Mouse (Mus musculus) left cerebral cortex, postnatal 10 days (tissue): Measurements from ENCODE around the gene Aym1. TPM values are rescaled to one million over a fixed set of nuclear protein-coding genes. Genes with fewer than 3 reads are reported as not detected.
"Not testable (repeated sequence)": the region's sequence is repeated elsewhere in the genome, so short reads cannot be mapped to it uniquely, and the experiment has no call there.

Source experiments
- DNase-seq, 2 experiments: peaks; one replicate each; pipeline ENCODE4 v3.0.0; 2021 to 2022; ENCODE audit warnings: low spot score in 2 of 2, mixed read lengths in 1 of 2; ENCODE audit errors: extremely low spot score in 1 of 2
- intact Hi-C: fragments of 180-260 bp; cut with DNase I; formaldehyde crosslinking; loops from one replicate; pipeline ENCODE4 v1.15.1; 2025
- total RNA-seq, 2 experiments: library from RNA; stranded (reverse); gene quantifications; 2 replicates each; pipeline ENCODE4 v1.2.3; 2021

Aym1 gene
- total RNA-seq, 2 experiments from 2014 or later, result not detected

DNA sequence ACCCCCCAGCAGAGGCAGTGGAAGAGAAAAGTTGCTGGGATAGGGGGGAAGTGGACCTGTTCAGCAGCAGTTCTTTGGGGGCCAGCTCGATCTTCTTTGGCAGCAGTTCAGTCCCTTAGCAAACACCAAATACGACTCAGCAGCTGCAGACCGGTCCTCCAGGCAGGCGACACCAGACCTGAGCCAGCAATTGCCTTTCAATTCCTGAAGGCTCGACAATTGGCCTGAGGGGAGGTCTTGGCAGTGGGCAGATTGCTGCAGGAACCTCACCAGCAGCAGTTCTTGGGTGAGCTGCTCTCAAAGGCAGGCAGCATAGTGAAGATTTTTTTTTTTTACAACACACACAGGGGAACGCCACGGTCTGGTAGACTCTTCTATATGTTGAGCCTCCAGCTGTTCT, 7.3 kb upstream of the Aym1 start:
- peak in 1 of 2 experiments; percentile 13 for DNase-seq
- intact Hi-C loops, result no loop called here

DNA sequence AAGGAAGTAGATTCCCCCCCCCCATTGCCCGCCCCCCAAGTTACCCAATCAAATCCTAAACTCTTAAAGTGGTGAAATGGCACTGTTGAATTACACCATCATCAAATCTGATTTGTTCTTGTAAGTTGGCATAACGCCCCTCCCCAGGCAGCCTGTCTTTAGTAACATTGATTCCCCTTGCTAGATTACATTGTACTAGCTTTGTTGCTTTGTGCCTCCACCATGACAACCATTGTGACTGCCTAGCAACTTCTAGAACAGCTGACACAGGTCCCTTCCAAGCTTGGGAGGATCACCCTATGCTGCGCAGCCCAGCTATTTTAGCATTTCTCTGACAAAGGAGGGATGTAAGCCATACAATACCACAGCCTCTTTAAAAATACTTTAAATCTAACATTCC, 5.3 kb upstream of the Aym1 start:
- peak in 1 of 2 experiments; percentile 34 for DNase-seq
- intact Hi-C loops, result no loop called here

DNA sequence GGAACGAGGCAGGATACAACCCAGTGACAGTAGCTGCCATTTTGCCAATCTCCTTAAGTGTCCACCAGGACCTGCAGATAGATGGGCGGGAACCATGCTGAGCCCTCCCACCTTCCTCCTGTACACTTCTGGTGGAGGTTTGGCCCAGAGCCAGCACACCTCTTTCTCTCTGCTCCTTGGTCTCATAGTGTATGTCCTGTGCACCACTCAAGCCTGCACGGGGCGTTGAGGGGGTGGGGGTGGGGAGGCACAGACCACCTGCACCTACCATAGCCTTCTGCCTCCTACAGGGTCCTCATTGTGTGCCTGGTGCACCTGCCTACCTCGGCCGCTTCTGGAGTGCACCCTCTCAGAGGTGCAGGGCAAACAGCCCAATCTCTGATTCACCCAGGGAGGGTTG, 4.5 kb upstream of the Aym1 start:
- DNase-seq, result no peak
- intact Hi-C loops, result no loop called here

DNA sequence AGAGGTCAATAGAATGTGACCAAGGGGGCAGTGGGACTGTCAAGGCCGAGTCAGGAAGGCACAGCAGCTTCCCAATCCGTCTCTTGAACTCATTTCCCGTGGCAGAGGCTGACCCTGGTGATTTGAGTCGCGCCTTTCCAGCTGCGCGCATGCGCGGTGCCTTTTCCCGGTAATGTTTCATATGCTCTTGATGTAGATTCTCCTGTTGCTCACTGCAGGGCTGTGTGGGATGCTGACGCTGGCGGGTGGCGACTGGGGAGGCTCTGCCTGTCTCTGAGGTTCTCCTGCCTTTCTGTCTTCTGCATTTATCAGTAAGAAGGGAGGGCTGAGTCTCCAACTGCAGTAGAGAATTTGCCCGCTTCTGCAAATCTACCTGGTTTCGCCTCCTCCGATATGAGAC, 2.8 kb upstream of the Aym1 start:
- DNase-seq, result peak in 1 of 2 experiments; percentile 13
- intact Hi-C loops, result no loop called here

DNA sequence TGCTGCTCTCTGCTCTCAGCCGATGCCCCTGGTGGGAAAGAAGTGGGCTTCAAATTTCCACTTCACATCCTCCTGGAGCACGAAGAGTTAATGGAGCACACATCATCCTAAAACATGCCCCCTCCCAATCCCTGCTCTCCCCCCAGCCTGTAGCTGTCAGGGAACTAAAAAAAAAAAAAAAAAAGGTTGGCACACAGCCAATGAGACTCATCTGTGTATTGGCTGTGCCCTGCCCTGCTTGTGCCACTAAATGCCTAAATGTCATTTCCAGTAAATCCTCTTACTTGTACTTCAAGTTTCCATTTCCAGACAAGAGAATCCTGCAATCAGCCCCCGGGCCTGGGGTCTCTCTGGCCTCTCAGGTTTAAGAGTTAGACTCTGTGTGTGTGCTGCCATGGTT, 562 bp downstream of the Aym1 start:
- DNase-seq, result no peak
- intact Hi-C loops, result no loop called here

DNA sequence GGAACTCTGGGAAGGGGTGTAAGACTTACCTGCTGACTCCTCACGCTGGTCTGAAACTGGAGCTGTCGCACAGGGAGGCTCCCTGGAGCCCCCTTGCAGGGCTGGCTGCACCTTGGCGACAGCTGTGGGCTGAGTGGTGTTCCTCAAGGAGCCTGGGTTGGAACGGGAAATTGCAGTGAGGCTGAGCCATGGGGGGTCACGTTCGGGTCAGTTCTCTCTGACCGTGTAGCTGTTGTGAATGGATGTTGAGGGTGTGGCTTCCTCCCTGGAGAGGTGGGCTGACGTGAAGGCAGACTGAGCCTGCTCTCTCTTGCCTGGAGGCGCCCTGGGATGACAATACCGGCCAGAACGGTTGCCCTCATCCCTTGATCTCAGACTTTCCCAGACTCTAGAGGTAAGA, 1.7 kb downstream of the Aym1 start:
- DNase-seq, result no peak
- intact Hi-C loops, result no loop called here

DNA sequence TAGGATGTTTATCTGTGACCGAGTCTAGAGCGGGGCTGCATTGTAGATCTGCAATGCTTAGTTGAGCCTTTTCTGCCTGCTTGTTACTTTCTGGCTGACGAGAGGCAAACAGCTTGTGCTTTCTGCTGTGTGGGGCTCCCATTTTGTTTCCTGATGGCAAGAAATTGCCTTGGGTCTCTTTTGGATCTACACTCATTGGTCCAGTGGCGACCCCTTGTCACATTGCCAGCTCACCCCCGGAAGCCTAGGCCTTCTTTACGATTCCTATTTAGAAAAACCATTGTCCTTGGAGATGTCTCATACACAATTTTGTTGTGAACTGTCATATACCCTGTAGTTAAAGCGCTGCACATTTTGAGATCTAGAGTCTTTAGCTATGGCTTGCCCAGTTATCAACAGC, 4.2 kb downstream of the Aym1 start:
- intact Hi-C loops, result loop anchor here (10.0 kb wide), 1 partner anchor 454 kb away; no protein-coding TSS in a partner anchor
- DNase-seq, result no peak

DNA sequence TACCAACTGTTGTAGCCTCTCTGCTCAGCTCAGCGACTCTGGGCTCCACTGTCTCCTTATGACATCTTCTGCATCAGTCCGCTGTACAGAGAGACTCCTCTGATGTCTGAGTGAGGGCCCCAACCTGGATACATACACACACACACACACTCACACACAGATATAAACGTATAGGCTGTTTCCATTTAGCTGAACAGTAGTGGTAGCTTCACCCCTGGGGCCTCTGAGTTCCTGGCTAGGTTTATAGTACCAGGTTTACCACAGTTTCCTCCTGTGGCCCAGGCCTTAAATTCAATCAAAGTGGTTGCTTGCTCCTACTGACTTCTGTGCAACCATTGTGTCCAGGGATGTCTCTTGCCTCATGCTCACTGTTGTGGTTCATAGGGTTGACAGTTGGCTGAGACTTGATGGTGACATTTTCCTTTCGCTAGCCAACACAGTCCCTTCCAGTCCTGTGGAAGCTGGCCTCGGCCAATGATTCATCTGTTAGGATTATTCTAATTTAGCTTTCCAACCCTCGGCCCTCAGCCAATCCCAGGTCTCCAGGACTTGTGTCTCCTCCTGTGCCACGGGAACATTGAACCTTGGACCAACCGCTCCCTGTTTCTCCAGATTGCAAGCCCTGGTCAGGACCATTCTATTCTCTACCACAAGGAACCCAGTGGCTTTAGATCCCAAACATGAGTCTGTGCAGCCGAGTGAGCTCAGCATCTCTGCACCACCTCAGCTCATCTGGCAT, 5.3 kb downstream of the Aym1 start:
- DNase-seq, result no peak
- intact Hi-C loops, result loop anchor here (10.0 kb wide), 1 partner anchor 452 kb away; no protein-coding TSS in a partner anchor

DNA sequence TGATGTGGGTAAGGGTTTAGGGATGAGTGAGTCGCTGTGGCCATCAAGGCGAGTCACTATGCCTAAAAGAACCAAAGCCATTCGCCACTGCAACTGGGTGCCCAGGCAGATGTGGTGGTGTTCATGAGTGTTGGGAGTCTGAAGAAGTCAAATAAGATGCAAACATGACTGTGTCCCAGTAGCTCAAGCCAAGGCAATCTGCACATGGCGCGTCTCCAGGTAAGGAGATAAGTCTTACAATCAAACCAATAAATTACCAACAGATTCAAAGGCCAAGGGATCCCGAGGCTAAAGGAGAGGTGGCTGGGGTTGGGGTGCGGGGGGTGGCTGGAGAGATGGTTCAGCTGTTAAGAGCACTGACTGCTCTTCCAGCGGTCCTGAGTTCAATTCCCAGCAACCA, 6.1 kb downstream of the Aym1 start:
- no peak for DNase-seq
- intact Hi-C loops, result loop anchor here (10.0 kb wide), 1 partner anchor 452 kb away; no protein-coding TSS in a partner anchor

DNA sequence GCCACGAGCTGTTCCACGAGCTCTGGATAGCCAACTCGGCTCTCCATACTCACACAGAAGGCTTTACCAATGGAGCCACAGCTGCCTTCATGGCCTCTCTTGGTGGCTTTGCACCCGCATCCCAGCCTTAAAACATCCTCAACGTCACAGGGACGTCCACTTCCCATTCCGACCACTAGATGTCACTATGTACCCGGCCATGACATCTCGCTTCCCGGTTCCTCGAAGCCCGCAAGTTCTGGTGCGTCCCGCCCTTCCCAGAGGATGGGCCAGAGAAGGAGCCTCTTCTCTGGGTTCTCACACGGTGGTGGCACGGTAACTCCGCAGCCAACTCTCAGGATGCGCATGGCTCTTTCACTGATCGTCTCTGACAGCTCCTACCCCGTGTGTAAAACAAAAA, 8.8 kb downstream of the Aym1 start:
- intact Hi-C loops, result loop anchor here (2.0 to 10.0 kb wide), 3 partner anchors 359 to 449 kb away; partner anchors contain the start of gene 1700069L16Rik
- peak; percentile 79 to 81 for DNase-seq

DNA sequence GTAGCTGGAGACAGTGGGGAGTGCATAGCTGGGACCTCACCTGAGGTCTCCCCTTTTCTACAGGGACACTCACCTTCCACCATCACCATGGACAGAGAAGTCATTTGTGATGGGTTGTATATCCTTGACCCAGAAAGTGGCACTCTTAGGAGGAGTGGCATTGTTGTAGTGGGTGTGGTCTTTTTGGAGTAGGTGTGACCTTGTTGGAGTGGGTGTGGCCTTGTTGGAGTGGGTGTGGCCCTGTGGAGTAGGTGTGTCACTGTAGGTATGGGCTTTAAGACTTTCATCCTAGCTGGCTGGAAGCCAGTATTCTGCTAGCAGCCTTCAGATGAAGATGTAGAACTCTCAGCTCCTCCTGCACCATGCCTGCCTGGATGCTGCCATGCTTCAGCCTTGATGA, 10.6 kb downstream of the Aym1 start:
- not testable (repeated sequence) for DNase-seq
- intact Hi-C loops, result loop anchor here (2.0 to 10.0 kb wide), 3 partner anchors 357 to 447 kb away; partner anchors contain the start of gene 1700069L16Rik

DNA sequence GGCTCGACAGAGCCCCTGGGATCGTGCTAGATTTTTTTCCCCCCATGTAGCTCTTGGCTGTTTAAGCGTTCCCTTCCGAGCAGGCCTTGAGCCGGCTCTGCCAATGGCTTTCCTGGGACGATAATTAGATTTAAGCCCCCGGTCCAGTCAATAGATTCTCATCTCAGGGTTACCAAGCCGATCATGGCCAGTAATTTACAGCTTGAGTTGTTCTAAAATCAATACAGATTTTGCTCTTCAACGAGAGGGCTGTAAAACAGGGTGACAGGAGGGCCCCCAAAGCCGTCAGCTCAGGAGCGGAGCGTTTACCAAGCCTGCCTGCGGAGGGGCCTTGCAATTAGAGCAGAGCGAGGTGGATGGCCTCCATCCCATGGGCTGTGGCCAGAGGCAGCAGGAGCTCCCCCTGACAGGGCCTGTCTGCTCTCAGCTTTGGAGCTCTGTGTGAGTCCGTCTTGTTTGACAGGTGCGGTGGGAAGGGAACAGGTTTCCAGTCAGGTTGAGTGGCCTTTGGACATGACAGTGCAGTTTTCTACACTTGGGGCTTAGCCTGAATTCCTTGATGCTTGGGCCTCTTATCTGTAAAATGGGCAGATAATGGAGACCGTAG, 12.3 kb downstream of the Aym1 start:
- DNase-seq, result no peak
- intact Hi-C loops, result loop anchor here (10.0 kb wide), 1 partner anchor 445 kb away; no protein-coding TSS in a partner anchor

DNA sequence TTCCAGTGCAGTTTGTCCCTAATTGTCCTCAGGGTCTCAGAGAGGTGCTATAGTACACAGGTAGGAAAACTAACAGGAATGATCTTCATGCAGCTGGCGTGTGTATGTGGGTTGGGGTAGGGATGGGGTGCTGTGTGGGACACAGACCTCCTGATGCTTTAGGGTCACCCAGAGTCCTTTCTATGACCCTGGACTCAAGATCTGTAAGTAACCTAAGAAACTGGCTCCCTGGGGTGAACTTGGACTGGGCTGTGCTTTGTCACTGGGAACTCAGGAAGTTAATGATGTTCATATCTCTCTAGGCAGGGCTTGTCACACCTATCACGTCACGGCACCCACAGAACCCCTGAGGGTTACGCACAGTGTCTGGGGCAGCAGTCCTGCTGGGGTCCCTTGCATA, 15.4 kb downstream of the Aym1 start:
- intact Hi-C loops, result loop anchor here (5.0 to 10.0 kb wide), 3 partner anchors 95 to 210 kb away; no protein-coding TSS in a partner anchor
- no peak for DNase-seq

DNA sequence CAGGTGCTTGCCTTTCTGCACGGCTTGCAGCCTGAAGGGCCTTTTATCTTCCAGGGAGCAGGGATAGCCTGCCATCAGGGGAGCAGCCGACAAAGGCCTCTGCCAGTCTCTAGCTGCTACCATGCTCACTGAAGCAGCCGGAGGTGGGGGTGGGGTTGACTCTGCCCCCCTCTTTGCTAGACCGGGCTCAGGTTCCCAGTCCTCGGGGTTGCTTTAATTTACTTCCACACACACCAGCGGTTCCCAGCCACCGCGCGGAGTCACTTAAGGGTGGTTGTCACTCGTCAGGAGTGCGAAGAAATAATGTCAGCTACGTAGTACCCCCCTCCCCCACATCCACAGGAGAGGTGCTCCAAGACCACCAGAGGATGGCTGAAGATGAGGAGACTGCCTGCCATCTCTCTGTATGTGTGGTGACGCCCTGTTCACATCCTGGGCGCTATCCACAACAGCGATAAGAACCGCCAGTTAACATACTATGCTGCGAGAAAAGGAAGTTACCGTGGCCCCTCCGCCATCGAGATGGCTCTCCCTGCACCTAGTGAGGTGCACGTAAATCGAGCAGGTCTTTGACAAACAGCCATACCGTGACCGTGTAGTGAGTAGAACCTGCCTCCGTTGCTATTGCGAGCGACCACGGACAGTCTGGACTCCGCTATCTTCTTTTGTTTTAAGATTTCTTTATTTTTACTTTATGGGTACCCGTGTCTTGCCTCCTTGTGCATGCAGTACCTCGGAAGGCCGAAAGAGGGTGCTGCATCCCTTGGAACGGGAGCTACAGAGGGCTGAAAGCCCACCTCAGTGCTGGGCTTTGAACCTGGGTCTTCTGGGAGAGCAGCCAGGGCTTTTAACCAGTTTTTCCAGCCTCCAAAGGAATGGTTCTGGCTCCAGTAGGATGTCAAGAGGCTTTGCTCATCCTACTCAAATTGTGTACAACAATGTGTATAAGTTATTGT, 16.2 kb downstream of the Aym1 start:
- intact Hi-C loops, result loop anchor here (5.0 to 10.0 kb wide), 3 partner anchors 94 to 209 kb away; no protein-coding TSS in a partner anchor

DNA sequence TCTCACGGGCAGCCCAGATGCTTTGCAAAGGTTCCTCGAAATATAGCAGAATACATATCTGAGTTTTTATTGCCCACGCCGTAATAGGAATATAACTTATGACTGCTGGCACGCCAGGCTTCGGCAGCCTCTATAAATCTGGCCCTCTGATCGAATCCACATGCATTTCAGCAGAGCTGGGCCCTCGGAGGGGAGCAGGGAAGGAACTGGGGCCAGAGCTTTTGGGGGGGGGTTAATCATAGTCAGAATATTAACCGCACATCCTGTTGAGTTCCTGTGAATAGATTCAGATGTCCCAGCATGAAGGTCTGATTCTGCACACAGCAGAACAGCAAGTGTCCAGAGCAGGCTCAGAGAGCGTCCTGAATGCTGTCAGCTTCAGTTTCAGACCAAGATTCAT, 17.2 kb downstream of the Aym1 start:
- intact Hi-C loops, result loop anchor here (5.0 to 10.0 kb wide), 3 partner anchors 93 to 208 kb away; no protein-coding TSS in a partner anchor

More for the DNA sequence above, 16.2 kb downstream of the Aym1 start:
- DNase-seq, result peak; percentile 71 to 82

DNA sequence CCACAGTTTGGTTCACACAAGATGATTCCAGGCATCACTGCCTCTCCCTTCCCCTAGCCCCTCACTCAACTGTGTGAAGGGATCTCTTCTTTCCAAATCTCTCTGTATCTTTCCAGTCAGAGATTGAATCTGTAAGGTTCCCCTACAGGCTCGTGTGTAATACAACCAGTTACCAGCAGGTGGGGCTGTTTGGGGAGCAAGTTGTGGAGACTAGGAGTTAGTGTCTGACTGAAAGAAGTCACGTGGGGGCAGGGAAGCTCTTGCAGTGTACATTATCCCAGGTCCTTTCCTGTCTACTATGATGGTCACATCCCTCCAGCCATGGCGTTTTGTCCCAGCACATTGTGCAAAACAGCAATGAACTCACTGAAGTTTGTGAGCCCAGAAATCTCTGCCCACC, 18.7 kb downstream of the Aym1 start:
- peak in 1 of 2 experiments; percentile 85 for DNase-seq
- intact Hi-C loops, result loop anchor here (5.0 to 10.0 kb wide), 2 partner anchors 117 to 179 kb away; partner anchors contain the start of gene Wscd2

More for the DNA sequence above, 17.2 kb downstream of the Aym1 start:
- no peak for DNase-seq

DNA sequence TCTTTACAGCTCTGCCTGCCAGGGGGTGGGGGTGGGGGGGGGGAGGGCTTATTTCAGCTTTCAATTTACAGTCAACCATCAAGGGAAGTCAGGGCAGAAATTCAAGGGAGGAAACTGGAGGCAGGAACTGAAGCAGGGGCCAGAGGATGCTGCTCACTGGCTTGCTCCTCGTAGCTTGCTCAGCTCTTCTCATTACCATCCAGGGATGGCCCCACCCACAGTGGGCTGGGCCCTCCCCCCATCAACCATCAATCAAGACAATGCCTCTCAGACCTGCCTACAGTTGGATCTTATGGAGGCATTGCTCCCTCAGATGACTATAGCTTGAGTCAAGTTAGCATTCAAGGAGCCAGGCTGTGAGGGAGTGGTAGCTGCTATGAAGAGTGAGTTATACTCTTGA, 19.2 kb downstream of the Aym1 start:
- intact Hi-C loops, result loop anchor here (5.0 to 10.0 kb wide), 2 partner anchors 116 to 179 kb away; partner anchors contain the start of gene Wscd2

DNA sequence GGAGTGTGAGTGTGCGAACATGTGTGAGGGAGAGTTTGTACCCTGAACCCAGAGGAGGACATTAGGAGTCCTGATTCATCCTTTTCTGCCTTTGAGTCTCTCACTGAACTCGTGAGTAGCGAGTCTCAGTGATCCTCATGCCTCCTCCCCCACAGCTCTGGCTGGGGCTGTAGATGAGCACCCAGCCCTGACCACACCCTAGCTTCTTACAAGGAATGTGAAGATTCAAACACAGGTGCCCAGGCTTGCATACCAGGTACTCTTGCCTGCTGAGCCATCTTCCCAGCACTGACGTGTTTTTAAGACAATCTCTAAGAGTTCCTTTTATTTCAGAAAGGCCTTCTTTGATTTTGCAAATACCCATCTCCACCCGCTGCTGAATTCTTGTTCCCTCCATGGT, 22.3 kb downstream of the Aym1 start:
- DNase-seq, result no peak
- intact Hi-C loops, result loop anchor here (5.0 to 10.0 kb wide), 2 partner anchors 113 to 175 kb away; partner anchors contain the start of gene Wscd2

More for the DNA sequence above, 19.2 kb downstream of the Aym1 start:
- DNase-seq, result no peak
